Mouse (Mus musculus) bone marrow macrophage, adult 2 months (primary cell): ENCODE data around the gene Tbc1d9.

Source experiments
- CTCF ChIP-seq: IDR thresholded peaks from 2 replicates; pipeline ENCODE4 v1.5.1; 2012; ENCODE audit warnings: low read depth, mild to moderate bottlenecking, low read length, moderate library complexity
- POLR2A ChIP-seq: IDR thresholded peaks from 2 replicates; pipeline ENCODE4 v1.6.1; 2012; ENCODE audit warnings: mild to moderate bottlenecking, low read depth, low read length, borderline replicate concordance

DNA sequence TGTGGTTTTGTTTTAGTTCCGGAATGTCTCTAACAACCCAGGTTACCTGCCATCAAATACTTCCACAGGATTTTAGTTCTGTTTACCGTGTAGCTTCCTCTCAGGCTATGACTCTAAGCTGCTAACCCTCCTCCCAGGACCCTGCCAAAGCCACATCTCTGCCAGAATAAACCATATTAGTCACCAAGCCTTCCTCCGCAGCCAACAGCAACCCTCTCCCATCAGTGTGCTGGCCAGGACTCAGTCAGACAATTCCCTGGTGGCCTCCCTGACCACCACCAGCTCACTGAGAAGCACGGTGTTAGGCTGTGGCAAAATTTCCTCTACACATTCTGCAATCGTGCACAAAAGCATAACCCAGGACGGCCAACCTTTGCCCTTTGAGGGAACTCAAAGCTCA lies 113.3 kb downstream of the Tbc1d9 start:
- TF ChIP-seq CTCF (no peak), POLR2A (no peak)
